Mouse (Mus musculus) limb, embryonic 13.5 days (tissue): ENCODE data around the gene Gm10160. TPM values are rescaled to one million over a fixed set of nuclear protein-coding genes. Genes with fewer than 3 reads are reported as not detected.

Source experiments
- ATAC-seq: fragments of 200-750 bp; cut with Nextera tagmentation; 2 replicates; pipeline ENCODE4 v1.8.0; 2017; ENCODE audit warnings: low read depth, moderate number of reproducible peaks, moderate TSS enrichment; ENCODE audit not compliant: low FRiP score
- H3K27ac ChIP-seq: fragments of 300-500 bp; sonication (generic); 2 replicates; pipeline ENCODE4 v1.5.1; 2015; ENCODE audit warnings: inconsistent platforms, mild to moderate bottlenecking, moderate library complexity
- H3K27me3 ChIP-seq: fragments of 300-500 bp; sonication (generic); 2 replicates; pipeline ENCODE4 v1.6.1; 2015; ENCODE audit warnings: mild to moderate bottlenecking, inconsistent platforms
- H3K36me3 ChIP-seq: fragments of 300-500 bp; sonication (generic); 2 replicates; pipeline ENCODE4 v1.6.1; 2015; ENCODE audit warnings: inconsistent platforms, mild to moderate bottlenecking, moderate library complexity
- H3K4me1 ChIP-seq: fragments of 300-500 bp; sonication (generic); 2 replicates; pipeline ENCODE4 v1.6.1; 2015; ENCODE audit warnings: inconsistent platforms
- H3K4me2 ChIP-seq: fragments of 300-500 bp; sonication (generic); replicated peaks from 2 replicates; pipeline ENCODE4 v1.6.1; 2015; ENCODE audit warnings: inconsistent platforms, mild to moderate bottlenecking, moderate library complexity
- H3K4me3 ChIP-seq: fragments of 300-500 bp; sonication (generic); 2 replicates; pipeline ENCODE4 v1.5.1; 2015; ENCODE audit warnings: moderate library complexity, mild to moderate bottlenecking, inconsistent platforms
- H3K9ac ChIP-seq: fragments of 300-500 bp; sonication (generic); 2 replicates; pipeline ENCODE4 v1.6.1; 2015; ENCODE audit warnings: mild to moderate bottlenecking, inconsistent platforms
- H3K9me3 ChIP-seq: fragments of 300-500 bp; sonication (generic); 2 replicates; pipeline ENCODE4 v1.6.1; 2016; ENCODE audit warnings: inconsistent platforms
- WGBS: fragments of 180-500 bp; shearing (Covaris S2); methylation state at CpG from one replicate; pipeline ENCODE4 v1.1.7; 2015; 5-methylcytosine and 5-hydroxymethylcytosine counted together
- polyA plus RNA-seq: library from polyadenylated mRNA; unstranded; fragments of >200 nt; fragmentation: Nextera tagmentation; extraction: Ambion mirVana; gene quantifications from 2 replicates; pipeline ENCODE4 v1.2.1, GENCODE M21; 2015

Gm10160 gene
- polyA plus RNA-seq: not detected in 2 replicates

DNA sequence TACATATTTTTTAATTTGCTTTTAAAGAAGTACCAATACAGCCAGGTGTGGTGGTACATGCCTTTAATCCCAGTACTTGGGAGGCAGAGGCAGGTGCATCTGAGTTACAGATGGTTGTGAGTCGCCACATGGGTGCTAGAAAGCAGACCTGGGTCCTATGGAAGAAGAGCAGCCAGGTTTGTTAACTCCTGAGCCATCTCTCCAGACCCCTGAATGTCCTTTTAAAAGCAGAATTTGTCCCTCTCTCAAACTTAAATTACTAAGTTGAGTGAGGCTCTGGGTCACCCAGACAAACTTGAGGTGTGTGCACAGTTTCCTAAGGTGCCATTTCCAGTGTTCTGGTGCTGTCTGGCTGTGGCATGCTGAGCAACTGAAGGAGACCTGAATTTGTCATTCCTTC lies at the start of gene Gm10160:
Gene Gm10160 (minus strand): TSS at position 101 of the 400 bp plus-strand sequence.
- WGBS: 79% methylated on average over 1 of the region's 1 CpGs
- no peak within 1 kb of the TSS for H3K4me2 ChIP-seq

DNA sequence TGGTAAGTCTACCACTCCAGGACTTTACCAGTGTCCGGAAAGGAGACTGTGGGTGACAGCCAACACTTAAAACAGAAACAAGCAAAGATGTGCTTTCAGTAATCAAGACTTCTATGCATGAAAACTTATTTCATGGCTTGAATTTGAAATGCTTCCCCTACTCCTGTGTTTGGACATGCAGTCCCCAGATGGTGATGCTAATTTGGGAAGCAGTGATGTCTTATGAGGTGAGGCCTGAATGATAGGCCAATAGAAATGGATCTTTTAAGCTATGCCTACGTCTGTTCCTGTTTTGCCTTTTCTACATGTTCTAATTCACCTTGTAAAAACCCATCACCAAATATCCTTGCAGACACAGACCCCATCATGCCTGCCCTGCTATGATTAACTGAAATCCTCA lies 49.3 kb upstream of the Gm10160 start:
- 76% methylated on average over 2 of the region's 2 CpGs for WGBS
- ATAC-seq: no peak
- Histone ChIP-seq H3K27ac (no peak overlapping the region), H3K9me3 (no peaks in the 10 kb centered on the region), H3K36me3 (peaks cover 7% of the 10 kb centered on the region; the same call in 1 of the 2 replicates), H3K4me3 (no peak overlapping the region), H3K9ac (no peak overlapping the region), H3K4me2 (no peak overlapping the region), H3K27me3 (no peaks in the 10 kb centered on the region), H3K4me1 (0 out of 2 replicates have a peak, but pooled peaks cover 3% of the 10 kb centered on the region)

More for the DNA sequence above, at the start of gene Gm10160:
- Histone ChIP-seq H3K9me3 (no peaks in the 10 kb centered on the region), H3K27me3 (peaks cover 44% of the 10 kb centered on the region), H3K4me3 (no peak within 1 kb of the TSS), H3K36me3 (no peaks in the 10 kb centered on the region), H3K27ac (no peak within 1 kb of the TSS), H3K4me1 (peaks cover 18% of the 10 kb centered on the region; the same call in 1 of the 2 replicates), H3K9ac (no peak within 1 kb of the TSS)
- ATAC-seq: no peak

DNA sequence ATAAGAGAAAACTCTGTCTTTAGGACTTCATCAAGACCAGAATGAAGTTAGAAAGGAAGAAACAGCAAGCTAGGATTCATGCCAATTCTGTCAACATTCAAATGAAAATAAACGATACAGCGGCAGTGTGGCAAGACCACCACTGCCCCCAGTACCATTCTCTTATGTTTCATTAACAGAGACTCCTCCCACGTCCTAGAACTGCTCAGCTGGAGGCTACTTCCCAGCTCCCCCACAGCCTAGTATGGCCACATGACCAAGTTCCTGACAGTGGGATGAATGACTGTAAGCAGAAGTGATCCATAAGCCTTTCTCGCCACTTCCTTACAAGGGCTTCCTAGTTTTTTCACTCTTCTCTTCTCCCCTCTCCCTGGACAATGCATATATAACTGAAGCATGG lies 48.5 kb upstream of the Gm10160 start:
- Histone ChIP-seq H3K4me1 (0 out of 2 replicates have a peak, but pooled peaks cover 3% of the 10 kb centered on the region), H3K27ac (no peak overlapping the region), H3K36me3 (peaks cover 12% of the 10 kb centered on the region; the same call in 1 of the 2 replicates), H3K4me3 (no peak overlapping the region), H3K9me3 (no peaks in the 10 kb centered on the region), H3K9ac (no peak overlapping the region), H3K27me3 (no peaks in the 10 kb centered on the region), H3K4me2 (no peak overlapping the region)
- ATAC-seq: no peak
- whole genome bisulfite sequencing: 60% methylated on average over 4 of the region's 4 CpGs

DNA sequence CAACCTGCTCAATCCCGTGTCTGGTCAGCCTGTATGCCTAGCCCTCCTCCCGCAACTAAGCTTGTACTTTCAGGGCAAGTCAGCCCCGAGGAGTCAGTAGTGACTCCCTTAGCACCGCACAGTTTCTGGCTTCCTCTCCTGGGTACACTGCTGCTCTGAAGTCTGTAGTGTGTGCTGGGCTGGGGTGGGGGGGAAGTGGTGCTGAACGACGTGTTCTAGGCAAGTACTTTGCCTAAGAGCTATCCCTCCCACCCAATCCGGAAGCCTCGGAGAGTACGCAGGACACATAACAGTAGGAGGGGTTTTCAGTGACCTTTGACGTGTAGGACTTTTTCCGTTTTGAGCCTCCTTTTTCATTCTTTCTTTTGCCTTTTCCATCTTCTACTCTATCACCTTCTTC lies 43.8 kb upstream of the Gm10160 start:
- H3K4me2 ChIP-seq: no peak overlapping the region
- H3K4me3 ChIP-seq: no peak overlapping the region
- no peak for ATAC-seq
- 0 out of 2 replicates have a peak, but pooled peaks cover 3% of the 10 kb centered on the region for H3K4me1 ChIP-seq
- no peaks in the 10 kb centered on the region for H3K9me3 ChIP-seq
- H3K27ac ChIP-seq: no peak overlapping the region
- peaks cover 18% of the 10 kb centered on the region for H3K36me3 ChIP-seq
- H3K9ac ChIP-seq: no peak overlapping the region
- no peaks in the 10 kb centered on the region for H3K27me3 ChIP-seq
- WGBS: 73% methylated on average over 11 of the region's 11 CpGs

DNA sequence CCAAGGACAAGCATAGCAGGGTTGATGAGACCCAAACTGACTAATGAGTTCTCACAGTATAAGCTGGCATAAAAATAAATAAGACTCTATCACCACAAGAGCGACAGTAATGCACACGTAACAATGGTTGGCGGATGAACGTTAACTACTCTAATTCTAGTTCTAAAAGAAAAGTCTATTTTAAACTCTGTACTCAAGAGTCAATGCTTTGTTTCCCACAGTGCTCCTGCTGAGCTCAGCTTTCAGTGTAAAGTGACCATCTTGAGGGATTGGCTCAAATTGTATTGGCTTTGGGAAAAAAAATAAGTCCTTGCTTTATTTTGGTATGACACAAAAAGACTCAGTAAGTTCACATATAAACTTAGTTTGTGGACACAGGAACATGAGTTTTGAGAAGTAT lies 29.5 kb upstream of the Gm10160 start:
- H3K9ac ChIP-seq: no peak overlapping the region
- no peak overlapping the region for H3K4me2 ChIP-seq
- H3K36me3 ChIP-seq: peaks cover 14% of the 10 kb centered on the region
- H3K9me3 ChIP-seq: no peaks in the 10 kb centered on the region
- ATAC-seq: no peak
- H3K27ac ChIP-seq: no peak overlapping the region
- no peaks in the 10 kb centered on the region for H3K4me1 ChIP-seq
- no peak overlapping the region for H3K4me3 ChIP-seq
- no peaks in the 10 kb centered on the region for H3K27me3 ChIP-seq
- 88% methylated on average over 4 of the region's 4 CpGs for WGBS

DNA sequence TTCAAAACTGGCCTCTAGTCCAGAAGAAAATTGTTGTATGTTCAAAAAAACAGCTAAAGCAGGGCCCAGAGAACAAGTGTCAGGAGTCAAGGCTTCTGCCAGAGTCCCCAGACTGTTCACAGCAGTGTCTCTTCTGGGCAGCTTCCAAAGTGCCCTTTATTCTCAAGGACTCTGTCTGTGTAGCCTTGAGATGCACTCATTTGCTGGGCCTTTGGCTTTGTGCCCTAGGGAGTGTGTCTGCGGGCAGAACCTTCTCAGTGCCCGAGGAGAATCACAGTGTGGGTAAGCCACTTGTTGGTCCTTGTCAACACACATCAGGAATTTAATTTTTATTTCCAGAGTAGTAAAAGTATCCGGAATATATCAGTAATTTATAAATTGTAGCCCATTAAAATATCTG lies 26.0 kb upstream of the Gm10160 start:
- H3K4me2 ChIP-seq: no peak overlapping the region
- H3K9me3 ChIP-seq: no peaks in the 10 kb centered on the region
- no peak overlapping the region for H3K27ac ChIP-seq
- H3K4me1 ChIP-seq: no peaks in the 10 kb centered on the region
- peaks cover 12% of the 10 kb centered on the region for H3K36me3 ChIP-seq
- no peaks in the 10 kb centered on the region for H3K27me3 ChIP-seq
- ATAC-seq: no peak
- H3K4me3 ChIP-seq: no peak overlapping the region
- no peak overlapping the region for H3K9ac ChIP-seq
- 84% methylated on average over 3 of the region's 3 CpGs for WGBS

DNA sequence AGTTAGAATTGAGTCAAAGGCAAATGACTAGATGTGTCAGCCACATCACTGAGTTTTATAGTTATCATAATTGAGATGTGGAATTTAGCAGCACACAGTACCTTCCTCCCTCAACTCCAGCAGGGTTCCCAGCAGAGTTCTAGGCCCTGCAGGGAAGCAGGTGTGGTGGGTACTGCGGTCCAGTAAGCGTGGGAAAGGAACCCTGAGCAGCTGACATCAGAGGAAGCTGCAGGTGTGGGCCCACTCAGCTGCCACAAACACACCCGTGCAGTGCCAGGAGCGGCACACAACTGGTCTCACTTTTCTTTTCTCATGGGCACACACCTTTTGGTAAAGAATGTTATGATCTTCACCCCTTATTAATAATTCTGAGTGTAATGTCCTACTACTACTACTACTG lies 25.2 kb upstream of the Gm10160 start:
- H3K36me3 ChIP-seq: peaks cover 6% of the 10 kb centered on the region
- no peak overlapping the region for H3K4me3 ChIP-seq
- no peaks in the 10 kb centered on the region for H3K4me1 ChIP-seq
- H3K27ac ChIP-seq: no peak overlapping the region
- 86% methylated on average over 4 of the region's 4 CpGs for WGBS
- H3K27me3 ChIP-seq: no peaks in the 10 kb centered on the region
- H3K9ac ChIP-seq: no peak overlapping the region
- no peak for ATAC-seq
- no peaks in the 10 kb centered on the region for H3K9me3 ChIP-seq
- H3K4me2 ChIP-seq: no peak overlapping the region

DNA sequence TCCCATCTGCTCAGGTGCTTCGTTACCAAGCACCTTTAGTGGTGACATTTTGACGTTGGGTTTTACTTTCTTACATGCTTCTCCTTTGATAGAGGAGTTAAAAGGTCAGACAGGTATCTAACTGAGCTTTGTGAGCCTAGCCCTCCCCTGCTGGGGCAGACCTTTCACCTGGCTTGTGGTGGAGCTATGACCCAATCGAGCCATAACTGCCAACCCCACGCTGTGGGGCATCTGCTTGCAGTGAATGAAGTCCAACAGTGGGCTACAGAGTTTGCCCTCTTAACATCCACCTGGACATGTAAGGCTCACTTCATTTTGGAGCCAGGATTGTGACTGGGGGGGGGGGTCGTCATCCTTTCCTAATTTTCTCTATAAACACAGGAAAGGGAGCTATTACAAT lies 24.7 kb upstream of the Gm10160 start:
- Histone ChIP-seq H3K36me3 (peaks cover 3% of the 10 kb centered on the region; the same call in 1 of the 2 replicates), H3K9ac (no peak overlapping the region), H3K4me3 (no peak overlapping the region), H3K4me2 (no peak overlapping the region), H3K27ac (no peak overlapping the region), H3K9me3 (no peaks in the 10 kb centered on the region), H3K4me1 (no peaks in the 10 kb centered on the region), H3K27me3 (no peaks in the 10 kb centered on the region)
- ATAC-seq: no peak
- WGBS: 81% methylated on average over 5 of the region's 5 CpGs

DNA sequence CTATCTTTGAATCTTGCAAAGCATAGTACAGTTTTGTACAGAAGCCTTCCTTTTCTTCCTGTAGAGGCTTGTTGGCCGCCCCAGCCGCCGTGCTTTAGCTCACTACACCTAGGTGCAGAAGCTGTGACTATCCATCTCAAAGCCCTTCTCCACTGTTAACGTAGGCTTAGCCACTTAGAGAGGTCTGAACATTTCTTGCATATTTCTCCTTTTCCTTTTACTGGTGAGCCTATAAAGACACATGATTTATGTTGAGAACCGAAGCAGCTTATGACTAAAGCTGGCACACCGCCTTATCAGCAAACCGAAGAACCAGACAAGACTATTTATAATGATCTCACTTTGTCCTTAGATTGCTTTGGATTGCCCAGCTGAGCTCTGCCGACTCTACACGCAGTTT lies 19.8 kb upstream of the Gm10160 start:
- Histone ChIP-seq H3K27me3 (no peaks in the 10 kb centered on the region), H3K27ac (no peak overlapping the region), H3K4me1 (no peaks in the 10 kb centered on the region), H3K9ac (no peak overlapping the region), H3K4me2 (no peak overlapping the region), H3K9me3 (no peaks in the 10 kb centered on the region), H3K4me3 (no peak overlapping the region), H3K36me3 (0 out of 2 replicates have a peak, but pooled peaks cover 3% of the 10 kb centered on the region)
- WGBS: 83% methylated on average over 9 of the region's 9 CpGs
- no peak for ATAC-seq

DNA sequence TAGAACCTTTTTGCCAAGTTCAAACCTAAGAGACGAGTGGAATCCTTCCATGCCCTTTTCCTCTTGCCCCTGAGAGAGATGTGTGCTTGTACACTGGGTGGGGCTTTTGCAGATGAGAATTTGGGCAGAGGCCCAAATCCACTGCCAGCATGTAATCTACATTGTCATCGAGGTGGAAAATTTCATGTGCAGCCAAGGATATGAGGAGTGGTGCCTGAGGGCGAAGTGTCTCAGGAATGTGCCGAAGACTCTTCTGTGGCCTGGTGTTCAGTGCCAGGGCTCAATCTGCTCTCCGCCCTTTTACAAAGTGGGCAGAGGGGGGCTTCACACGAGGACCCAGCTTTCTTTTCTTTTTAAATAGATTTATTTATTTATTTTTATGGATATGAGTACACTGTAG lies 19.0 kb upstream of the Gm10160 start:
- WGBS: 77% methylated on average over 6 of the region's 6 CpGs
- Histone ChIP-seq H3K4me1 (no peaks in the 10 kb centered on the region), H3K4me2 (no peak overlapping the region), H3K4me3 (no peak overlapping the region), H3K9ac (no peak overlapping the region), H3K27me3 (no peaks in the 10 kb centered on the region), H3K9me3 (no peaks in the 10 kb centered on the region), H3K36me3 (0 out of 2 replicates have a peak, but pooled peaks cover 3% of the 10 kb centered on the region), H3K27ac (no peak overlapping the region)
- ATAC-seq: no peak

DNA sequence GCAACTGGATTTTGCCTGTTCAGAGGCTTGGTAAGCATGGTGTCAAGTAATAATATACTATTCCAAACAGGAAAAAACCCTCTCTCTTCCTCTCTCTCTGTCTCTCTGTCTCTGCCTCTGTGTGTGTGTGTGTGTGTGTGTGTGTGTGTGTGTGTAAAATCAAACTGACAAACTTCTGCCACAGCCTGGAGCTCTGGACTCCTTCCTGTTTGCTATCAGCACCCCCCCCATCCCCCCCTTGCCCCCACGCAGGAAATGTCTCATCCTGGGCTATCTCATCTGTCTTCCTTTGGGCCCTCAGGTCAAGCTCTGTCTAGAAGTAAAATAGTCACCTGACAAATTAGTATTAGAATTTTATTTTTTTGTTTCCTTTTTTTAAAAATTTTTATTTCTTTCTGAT lies 18.2 kb upstream of the Gm10160 start:
- WGBS: 55% methylated on average over 1 of the region's 1 CpGs
- Histone ChIP-seq H3K27me3 (no peaks in the 10 kb centered on the region), H3K4me2 (no peak overlapping the region), H3K36me3 (0 out of 2 replicates have a peak, but pooled peaks cover 3% of the 10 kb centered on the region), H3K27ac (no peak overlapping the region), H3K4me1 (no peaks in the 10 kb centered on the region), H3K9me3 (no peaks in the 10 kb centered on the region), H3K9ac (no peak overlapping the region), H3K4me3 (no peak overlapping the region)
- ATAC-seq: no peak

DNA sequence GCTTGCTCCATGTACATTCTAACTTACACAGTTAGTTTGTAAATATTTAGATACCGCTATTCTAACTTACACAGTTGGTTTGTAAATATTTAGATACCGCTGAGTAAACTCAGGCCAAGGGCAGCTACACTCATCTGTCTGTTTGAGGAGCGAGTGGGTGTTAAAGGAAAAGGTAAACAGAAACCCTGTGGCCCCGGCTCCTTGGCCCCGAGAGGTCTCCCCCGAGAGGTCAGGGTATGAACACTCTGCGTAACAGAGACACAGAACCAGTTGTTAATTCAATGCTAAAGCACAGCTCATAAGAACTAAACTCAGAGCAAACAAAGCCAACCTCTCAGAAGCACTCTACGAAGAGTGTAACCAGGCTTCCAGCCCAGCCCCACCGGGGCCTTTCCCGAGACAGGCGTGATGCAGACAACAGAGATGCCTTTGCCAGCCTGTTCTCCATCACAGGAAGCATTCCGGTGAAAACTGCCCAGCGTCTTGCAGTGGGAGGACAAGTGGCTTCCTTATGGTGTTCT lies 17.0 kb upstream of the Gm10160 start:
- no peak overlapping the region for H3K27ac ChIP-seq
- no peak for ATAC-seq
- WGBS: 80% methylated on average over 13 of the region's 13 CpGs
- no peaks in the 10 kb centered on the region for H3K9me3 ChIP-seq
- H3K4me2 ChIP-seq: no peak overlapping the region
- no peaks in the 10 kb centered on the region for H3K27me3 ChIP-seq
- no peaks in the 10 kb centered on the region for H3K4me1 ChIP-seq
- no peaks in the 10 kb centered on the region for H3K36me3 ChIP-seq
- H3K4me3 ChIP-seq: no peak overlapping the region
- no peak overlapping the region for H3K9ac ChIP-seq

DNA sequence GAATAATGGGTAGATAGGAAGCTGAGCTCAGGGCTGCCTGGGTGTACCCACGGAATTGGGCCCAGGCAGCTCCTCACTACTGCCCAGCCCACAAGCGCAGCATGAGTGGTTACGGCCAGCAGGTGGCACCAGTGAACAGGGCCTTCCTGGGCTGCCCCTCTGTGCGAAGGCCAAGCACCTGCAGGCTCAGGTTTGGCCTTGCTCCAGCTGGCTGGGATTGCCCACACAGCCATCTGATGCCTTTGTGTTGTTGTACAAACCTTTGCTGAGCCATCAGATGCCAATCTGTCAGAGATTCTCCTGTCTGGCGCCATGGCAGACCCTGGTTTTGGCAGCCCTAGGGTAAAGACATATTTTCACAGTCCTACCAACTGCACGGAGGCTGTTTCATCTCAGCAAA lies 12.6 kb upstream of the Gm10160 start:
- no peak overlapping the region for H3K4me3 ChIP-seq
- ATAC-seq: no peak
- H3K9ac ChIP-seq: no peak overlapping the region
- no peaks in the 10 kb centered on the region for H3K36me3 ChIP-seq
- H3K4me1 ChIP-seq: no peaks in the 10 kb centered on the region
- WGBS: 30% methylated on average over 6 of the region's 6 CpGs
- H3K9me3 ChIP-seq: no peaks in the 10 kb centered on the region
- H3K27me3 ChIP-seq: no peaks in the 10 kb centered on the region
- no peak overlapping the region for H3K4me2 ChIP-seq
- no peak overlapping the region for H3K27ac ChIP-seq
